Mouse (Mus musculus): ENCODE measurements around the gene Ccdc89. TPM values are rescaled to one million over a fixed set of nuclear protein-coding genes. Genes with fewer than 3 reads are reported as not detected.

The Ccdc89 gene
- polyA plus RNA-seq, 1 experiment from 2014 or later, result 1.4 TPM

DNA sequence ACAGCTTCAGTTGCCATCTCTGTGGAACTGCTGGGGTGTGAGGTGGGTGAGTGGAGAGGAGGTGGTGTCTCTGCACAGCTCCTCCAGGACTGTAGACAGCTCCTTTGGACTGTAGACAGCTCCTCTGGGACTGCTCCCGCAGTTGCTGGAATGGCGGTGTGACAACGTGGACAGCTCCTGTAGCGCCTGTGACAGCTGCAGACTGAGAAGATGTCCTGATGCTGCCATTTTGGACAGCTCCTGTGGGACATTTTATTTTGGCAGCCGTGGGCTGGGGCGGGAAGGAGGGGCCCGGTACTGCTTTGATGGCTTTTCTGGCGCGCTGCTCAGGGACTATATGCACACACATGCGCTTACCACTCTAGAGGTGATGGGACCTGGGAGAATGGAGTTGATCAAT, 34.0 kb downstream of the Ccdc89 start:
- Histone ChIP-seq H3K27ac (ENCODE audit: low read length) (no peak overlapping the region), H3K27me3 (replicated peaks; ENCODE audit: insufficient read depth, low read length) (no peaks in the 10 kb centered on the region), H3K36me3 (ENCODE audit: insufficient read depth, low read length) (no peaks in the 10 kb centered on the region), H3K4me1 (ENCODE audit: insufficient read depth, low read depth, low read length) (peaks cover 6% of the 10 kb centered on the region; the same call in 1 of the 2 replicates), H3K9me3 (ENCODE audit: low read length) (no peaks in the 10 kb centered on the region), H3K4me3 (ENCODE audit: low read depth, low read length) (no peak overlapping the region), H3K9ac (replicated peaks; ENCODE audit: low read depth) (no peak overlapping the region), H3K4me2 (replicated peaks; ENCODE audit: low read depth, low read length) (no peak overlapping the region)
- DNase-seq (ENCODE audit: low spot score) (no peak), ATAC-seq (no peak)
- no peak for TF ChIP-seq EP300 (IDR thresholded peaks at IDR 0.05)
- TF ChIP-seq CTCF (IDR thresholded peaks at IDR 0.05), result no peak
- 38% methylated on average over 10 of the region's 10 CpGs for WGBS

DNA sequence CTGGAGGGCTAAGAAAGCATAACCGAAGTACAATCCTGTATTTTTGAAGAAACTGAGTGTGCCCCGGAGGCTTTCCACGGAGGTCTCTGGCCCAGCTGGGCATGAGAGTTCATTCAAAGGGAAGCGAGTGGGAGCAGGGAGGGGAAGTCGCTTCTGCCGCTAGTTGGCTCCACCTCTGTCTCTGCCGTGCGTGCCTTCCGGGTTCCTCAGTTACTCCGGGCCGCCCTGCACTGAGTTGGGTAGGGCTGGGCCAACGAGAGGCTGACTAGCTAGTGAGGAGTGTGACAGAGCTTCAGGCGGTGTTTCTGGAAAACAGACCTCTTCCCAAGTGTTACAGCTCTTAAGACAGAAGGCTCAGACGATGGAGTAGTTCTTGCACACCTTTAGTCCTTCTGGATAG, 34.6 kb downstream of the Ccdc89 start:
- ATAC-seq, result peak; percentile 54
- 18% methylated on average over 14 of the region's 14 CpGs for WGBS
- Histone ChIP-seq H3K27me3 (replicated peaks; ENCODE audit: insufficient read depth, low read length) (no peaks in the 10 kb centered on the region), H3K4me3 (ENCODE audit: low read depth, low read length) (no peak overlapping the region), H3K4me1 (ENCODE audit: insufficient read depth, low read depth, low read length) (peaks cover 6% of the 10 kb centered on the region; the same call in 1 of the 2 replicates), H3K9me3 (ENCODE audit: low read length) (no peaks in the 10 kb centered on the region), H3K9ac (replicated peaks; ENCODE audit: low read depth) (no peak overlapping the region), H3K4me2 (replicated peaks; ENCODE audit: low read depth, low read length) (no peak overlapping the region), H3K36me3 (ENCODE audit: insufficient read depth, low read length) (no peaks in the 10 kb centered on the region), H3K27ac (ENCODE audit: low read length) (no peak overlapping the region)
- peak; percentile 54 for DNase-seq (ENCODE audit: low spot score)
- peak; percentile 60 for TF ChIP-seq CTCF (IDR thresholded peaks at IDR 0.05)
- TF ChIP-seq EP300 (IDR thresholded peaks at IDR 0.05), result no peak

DNA sequence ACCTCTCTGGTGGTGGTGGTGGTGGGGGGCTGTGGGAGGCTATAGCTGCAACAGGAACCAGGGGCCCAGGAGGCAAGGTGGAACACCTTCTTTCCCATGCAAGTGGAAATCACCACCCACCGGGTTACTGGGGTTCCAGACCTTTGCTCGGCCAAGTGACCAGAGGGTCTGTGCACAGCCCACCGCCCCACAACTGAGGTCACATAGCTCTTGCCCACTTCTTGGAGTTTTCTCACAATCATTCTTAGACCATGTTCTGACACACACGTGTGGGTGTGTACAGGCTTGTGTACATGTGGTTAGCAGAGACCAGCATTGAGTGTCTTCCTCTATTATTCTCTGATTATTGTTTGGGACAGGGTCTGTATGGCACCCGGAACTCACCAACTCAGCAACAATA, 35.1 kb downstream of the Ccdc89 start:
- no peak overlapping the region for H3K9ac ChIP-seq (replicated peaks; ENCODE audit: low read depth)
- H3K9me3 ChIP-seq (ENCODE audit: low read length), result no peaks in the 10 kb centered on the region
- H3K4me3 ChIP-seq (ENCODE audit: low read depth, low read length), result no peak overlapping the region
- no peak overlapping the region for H3K4me2 ChIP-seq (replicated peaks; ENCODE audit: low read depth, low read length)
- no peaks in the 10 kb centered on the region for H3K36me3 ChIP-seq (ENCODE audit: insufficient read depth, low read length)
- ATAC-seq, result no peak
- TF ChIP-seq EP300 (IDR thresholded peaks at IDR 0.05), result no peak
- TF ChIP-seq CTCF (IDR thresholded peaks at IDR 0.05), result no peak
- no peak for DNase-seq (ENCODE audit: low spot score)
- no peak overlapping the region for H3K27ac ChIP-seq (ENCODE audit: low read length)
- WGBS, result 94% methylated on average over 5 of the region's 5 CpGs
- H3K4me1 ChIP-seq (ENCODE audit: insufficient read depth, low read depth, low read length), result peaks cover 6% of the 10 kb centered on the region; the same call in 1 of the 2 replicates
- no peaks in the 10 kb centered on the region for H3K27me3 ChIP-seq (replicated peaks; ENCODE audit: insufficient read depth, low read length)

DNA sequence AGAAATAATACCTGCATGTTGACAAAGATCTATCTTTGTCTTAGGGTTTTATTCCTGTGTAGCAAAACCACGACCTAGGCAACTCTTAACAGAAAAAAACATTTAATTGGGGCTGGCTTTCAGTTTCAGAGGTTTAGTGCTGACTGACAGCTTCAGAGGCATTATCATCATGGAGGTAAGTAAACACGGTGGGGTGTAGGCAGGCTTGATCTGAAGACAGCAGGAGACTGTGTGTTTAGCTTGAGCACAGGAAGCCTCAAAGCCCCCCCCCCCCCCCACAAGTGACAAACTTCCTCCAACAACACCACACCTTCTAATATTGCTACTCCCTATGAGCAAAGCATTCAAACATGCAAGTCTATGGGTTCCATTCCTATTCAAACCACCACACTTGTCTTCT, 47.1 kb downstream of the Ccdc89 start:
- 47% methylated on average over 2 of the region's 2 CpGs for WGBS
- TF ChIP-seq CTCF (IDR thresholded peaks at IDR 0.05), result no peak
- no peak for TF ChIP-seq EP300 (IDR thresholded peaks at IDR 0.05)
- Histone ChIP-seq H3K27ac (ENCODE audit: low read length) (no peak overlapping the region), H3K36me3 (ENCODE audit: insufficient read depth, low read length) (peaks cover 4% of the 10 kb centered on the region), H3K9me3 (ENCODE audit: low read length) (no peaks in the 10 kb centered on the region), H3K27me3 (replicated peaks; ENCODE audit: insufficient read depth, low read length) (no peaks in the 10 kb centered on the region), H3K4me2 (replicated peaks; ENCODE audit: low read depth, low read length) (no peak overlapping the region), H3K9ac (replicated peaks; ENCODE audit: low read depth) (no peak overlapping the region), H3K4me3 (ENCODE audit: low read depth, low read length) (no peak overlapping the region), H3K4me1 (ENCODE audit: insufficient read depth, low read depth, low read length) (no peaks in the 10 kb centered on the region; the same call in 1 of the 2 replicates)
- ATAC-seq (no peak), DNase-seq (ENCODE audit: low spot score) (no peak)

DNA sequence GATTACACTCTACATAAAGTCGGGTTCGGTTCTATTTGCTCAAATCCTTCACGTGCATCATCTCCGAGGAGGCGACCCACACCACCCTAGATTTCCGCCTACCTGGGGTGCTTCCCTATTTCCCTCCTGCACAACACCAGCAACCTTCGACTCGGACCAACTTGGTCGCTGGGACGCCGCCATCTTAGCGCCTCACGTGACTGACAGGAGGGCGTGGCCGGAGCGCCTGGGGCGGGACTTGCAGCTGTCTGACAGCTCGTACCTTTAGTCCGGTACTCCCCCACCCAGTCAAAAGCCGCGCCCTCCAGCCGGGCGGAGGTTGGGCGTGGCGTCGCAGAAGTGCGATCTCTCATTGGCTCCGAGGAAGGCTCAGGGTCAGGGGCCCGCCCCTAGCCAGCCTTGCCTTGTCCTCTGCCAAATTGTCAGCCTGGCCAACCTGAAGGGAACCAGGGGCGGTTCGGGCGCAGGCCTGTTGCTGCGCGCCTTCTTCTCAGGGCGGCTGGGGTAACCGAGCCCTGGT, 49.5 kb downstream of the Ccdc89 start, which contains the start of gene Tmem126b:
Tmem126b (minus strand) TSS at position 209 of the 520 bp plus-strand sequence.
- DNase-seq (ENCODE audit: low spot score) (peak; percentile 99), ATAC-seq (peak; percentile 100)
- Histone ChIP-seq H3K36me3 (ENCODE audit: insufficient read depth, low read length) (no peaks in the 10 kb centered on the region), H3K4me2 (replicated peaks; ENCODE audit: low read depth, low read length) (peak within 1 kb of the TSS; percentile 89), H3K27me3 (replicated peaks; ENCODE audit: insufficient read depth, low read length) (no peaks in the 10 kb centered on the region), H3K4me1 (ENCODE audit: insufficient read depth, low read depth, low read length) (no peaks in the 10 kb centered on the region; the same call in 1 of the 2 replicates), H3K9ac (replicated peaks; ENCODE audit: low read depth) (peak within 1 kb of the TSS; percentile 46), H3K9me3 (ENCODE audit: low read length) (no peaks in the 10 kb centered on the region), H3K4me3 (ENCODE audit: low read depth, low read length) (peak within 1 kb of the TSS; percentile 62), H3K27ac (ENCODE audit: low read length) (peak within 1 kb of the TSS; percentile 72)
- WGBS, result under 1% methylated on average over 36 of the region's 36 CpGs
- TF ChIP-seq EP300 (IDR thresholded peaks at IDR 0.05), result no peak
- no peak for TF ChIP-seq CTCF (IDR thresholded peaks at IDR 0.05)

DNA sequence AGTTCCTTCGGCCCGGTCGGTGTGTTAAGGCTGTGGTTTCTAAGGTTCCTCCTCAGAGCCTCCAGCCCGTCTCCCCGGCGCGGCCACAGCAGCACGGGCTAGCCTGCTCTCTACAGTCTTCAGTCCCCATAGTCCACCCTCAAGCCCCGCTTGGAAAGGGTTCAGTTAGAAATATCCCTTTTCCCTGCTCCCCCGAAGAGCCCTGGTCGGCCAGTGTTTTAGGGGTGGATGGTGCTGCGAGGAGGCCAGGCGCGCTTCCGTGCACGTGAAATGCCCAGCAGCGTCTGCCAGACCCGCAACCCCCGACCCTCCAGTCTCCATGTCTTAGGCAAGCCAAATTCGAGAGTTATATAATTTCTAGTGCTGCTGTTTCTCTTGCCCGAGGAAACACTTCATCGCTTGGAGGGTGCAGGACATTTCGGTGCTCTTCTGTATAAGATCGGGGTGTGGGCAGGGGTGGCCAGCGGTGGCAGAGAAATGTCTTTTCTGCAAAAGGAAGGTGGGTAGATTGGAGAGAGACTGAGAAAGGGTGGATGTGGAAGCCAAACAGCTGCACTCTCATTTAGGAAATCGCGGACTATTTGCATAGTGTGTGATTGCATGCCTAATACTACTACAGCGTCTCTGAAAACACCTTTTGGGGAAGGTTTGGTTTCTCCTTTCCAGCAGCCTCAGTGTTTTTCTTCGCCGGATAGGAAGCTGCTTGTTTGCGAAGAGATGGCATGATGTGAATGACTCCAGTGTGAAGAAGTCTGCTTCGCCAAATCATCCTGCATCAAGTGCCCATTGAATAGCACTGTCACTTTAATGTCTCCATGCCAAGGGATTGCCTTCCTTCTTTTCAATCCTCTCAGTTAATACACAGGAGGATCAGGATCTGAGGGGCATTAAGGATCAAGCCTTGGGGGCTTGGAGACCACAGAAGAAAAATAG, 50.2 kb downstream of the Ccdc89 start, which contains the start of gene Dlg2:
Dlg2 (plus strand) TSS at position 360 of the 933 bp plus-strand sequence.
- under 1% methylated on average over 32 of the region's 32 CpGs for WGBS

More for the DNA sequence above, 50.2 kb downstream of the Ccdc89 start, which contains the start of gene Dlg2:
- peak within 1 kb of the TSS; percentile 62 for H3K4me3 ChIP-seq (ENCODE audit: low read depth, low read length)
- DNase-seq (ENCODE audit: low spot score) (peak; percentile 38), ATAC-seq (no peak)
- H3K27me3 ChIP-seq (replicated peaks; ENCODE audit: insufficient read depth, low read length), result no peaks in the 10 kb centered on the region
- no peaks in the 10 kb centered on the region for H3K36me3 ChIP-seq (ENCODE audit: insufficient read depth, low read length)
- no peaks in the 10 kb centered on the region for H3K9me3 ChIP-seq (ENCODE audit: low read length)
- H3K9ac ChIP-seq (replicated peaks; ENCODE audit: low read depth), result peak within 1 kb of the TSS; percentile 46
- no peaks in the 10 kb centered on the region; the same call in 1 of the 2 replicates for H3K4me1 ChIP-seq (ENCODE audit: insufficient read depth, low read depth, low read length)
- TF ChIP-seq CTCF (IDR thresholded peaks at IDR 0.05) (no peak), EP300 (IDR thresholded peaks at IDR 0.05) (no peak)
- peak within 1 kb of the TSS; percentile 89 for H3K4me2 ChIP-seq (replicated peaks; ENCODE audit: low read depth, low read length)
- H3K27ac ChIP-seq (ENCODE audit: low read length), result peak within 1 kb of the TSS; percentile 72

Other genes starting within 250 kb of the Ccdc89 start
- gene Ccdc83, start 160.8 kb upstream of the Ccdc89 start, polyA plus RNA-seq (2015; fragmentation: Nextera tagmentation; extraction: Ambion mirVana), result 0.57 and 0.64 TPM in 2 replicates
- 7.4 and 8.0 TPM in 2 replicates for gene Sytl2, start 124.3 kb upstream of the Ccdc89 start, polyA plus RNA-seq (2015; fragmentation: Nextera tagmentation; extraction: Ambion mirVana)
- 23.7 and 28.7 TPM in 2 replicates for gene Crebzf, start 16.2 kb downstream of the Ccdc89 start, polyA plus RNA-seq (2015; fragmentation: Nextera tagmentation; extraction: Ambion mirVana)
- gene Tmem126a, start 30.7 kb downstream of the Ccdc89 start, polyA plus RNA-seq (2015; fragmentation: Nextera tagmentation; extraction: Ambion mirVana), result 62.6 and 63.5 TPM in 2 replicates
- gene Tmem126b, start 49.4 kb downstream of the Ccdc89 start, polyA plus RNA-seq (2015; fragmentation: Nextera tagmentation; extraction: Ambion mirVana), result 22.3 and 22.9 TPM in 2 replicates
- gene Dlg2, start 50.1 kb downstream of the Ccdc89 start, polyA plus RNA-seq (2015; fragmentation: Nextera tagmentation; extraction: Ambion mirVana), result 0.23 and 0.43 TPM in 2 replicates